Mouse (Mus musculus): ENCODE data around the gene Magi2.

The Magi2 gene

GRCm38 (mm10) chr5:20082368-20082767, 855.5 kb downstream of the Magi2 start:
- DNase-seq: no peak

- no peak for DNase-seq
These were observed 860.2 kb downstream of the Magi2 start for GRCm38 (mm10) chr5:20087083-20087482.

GRCm38 (mm10) chr5:20103869-20104268, 877.0 kb downstream of the Magi2 start:
- DNase-seq: no peak

GRCm38 (mm10) chr5:20104496-20104895, 877.7 kb downstream of the Magi2 start:
- no peak for DNase-seq

- DNase-seq: peak; percentile 33
These were observed 882.7 kb downstream of the Magi2 start for GRCm38 (mm10) chr5:20109496-20109895.

GRCm38 (mm10) chr5:20117156-20117555, 890.3 kb downstream of the Magi2 start:
- no peak for DNase-seq

GRCm38 (mm10) chr5:20140235-20140634, 913.4 kb downstream of the Magi2 start:
- DNase-seq: no peak

GRCm38 (mm10) chr5:20140662-20141444, 914.0 kb downstream of the Magi2 start:
- DNase-seq: no peak

GRCm38 (mm10) chr5:20153359-20154125, 926.7 kb downstream of the Magi2 start:
- DNase-seq: no peak

GRCm38 (mm10) chr5:20196765-20197164, 969.9 kb downstream of the Magi2 start:
- no peak for DNase-seq

GRCm38 (mm10) chr5:20197395-20197794, 970.6 kb downstream of the Magi2 start:
- DNase-seq: no peak

- DNase-seq: no peak
These were observed 974.5 kb downstream of the Magi2 start for GRCm38 (mm10) chr5:20201348-20201747.

- DNase-seq: no peak
These were observed 981.3 kb downstream of the Magi2 start for GRCm38 (mm10) chr5:20208110-20208509.

GRCm38 (mm10) chr5:20213299-20213698, 986.5 kb downstream of the Magi2 start:
- DNase-seq: no peak

GRCm38 (mm10) chr5:20226471-20227210, 999.8 kb downstream of the Magi2 start:
- no peak for DNase-seq

GRCm38 (mm10) chr5:20227912-20228762, 1001.3 kb downstream of the Magi2 start:
- DNase-seq: no peak

GRCm38 (mm10) chr5:20231908-20232307, 1005.1 kb downstream of the Magi2 start:
- DNase-seq: no peak

- DNase-seq: no peak
These were observed 1014.7 kb downstream of the Magi2 start for GRCm38 (mm10) chr5:20241523-20241922.

GRCm38 (mm10) chr5:20242496-20242895, 1015.7 kb downstream of the Magi2 start:
- no peak for DNase-seq

GRCm38 (mm10) chr5:20249382-20249781, 1022.5 kb downstream of the Magi2 start:
- DNase-seq: no peak

GRCm38 (mm10) chr5:20251541-20251940, 1024.7 kb downstream of the Magi2 start:
- no peak for DNase-seq

GRCm38 (mm10) chr5:20256150-20256868, 1029.5 kb downstream of the Magi2 start:
- no peak for DNase-seq
